Mouse (Mus musculus): ENCODE results near the gene Midn. TPM values are rescaled to one million over a fixed set of nuclear protein-coding genes. Genes with fewer than 3 reads are reported as not detected.
A peak's percentile ranks its signal among the peaks of the same experiment; 100 is the strongest.

The Midn gene
- polyA plus RNA-seq, 1 experiment = 70.1 TPM

- Histone ChIP-seq H3K4me1 (ENCODE audit: control insufficient read depth, insufficient read depth, low read length) (peaks cover 21% of the 10 kb centered on the region), H3K36me3 (ENCODE audit: control insufficient read depth, insufficient read depth, low read length) (no peaks in the 10 kb centered on the region), H3K4me3 (ENCODE audit: control insufficient read depth, low read depth, low read length) (no peak overlapping the region), H3K27ac (ENCODE audit: control insufficient read depth, insufficient read depth, low read depth, low read length) (no peak overlapping the region), H3K27me3 (ENCODE audit: control insufficient read depth, insufficient read depth, low read length) (no peaks in the 10 kb centered on the region)
- TF ChIP-seq POLR2A (IDR thresholded peaks at IDR 0.05; ENCODE audit: control insufficient read depth, low read depth, low read length) (no peak), CTCF (IDR thresholded peaks at IDR 0.05; ENCODE audit: control insufficient read depth, insufficient read depth, insufficient replicate concordance, low read depth, low read length) (no peak)
These were observed 42.1 kb upstream of the Midn start for GRCm38 (mm10) chr10:80105926-80106325.

GRCm38 (mm10) chr10:80107678-80108077, 40.4 kb upstream of the Midn start:
- Histone ChIP-seq H3K4me3 (ENCODE audit: control insufficient read depth, low read depth, low read length) (no peak overlapping the region), H3K36me3 (ENCODE audit: control insufficient read depth, insufficient read depth, low read length) (no peaks in the 10 kb centered on the region), H3K27ac (ENCODE audit: control insufficient read depth, insufficient read depth, low read depth, low read length) (no peak overlapping the region), H3K27me3 (ENCODE audit: control insufficient read depth, insufficient read depth, low read length) (no peaks in the 10 kb centered on the region), H3K4me1 (ENCODE audit: control insufficient read depth, insufficient read depth, low read length) (peaks cover 12% of the 10 kb centered on the region)
- TF ChIP-seq POLR2A (IDR thresholded peaks at IDR 0.05; ENCODE audit: control insufficient read depth, low read depth, low read length) = no peak
- TF ChIP-seq CTCF (IDR thresholded peaks at IDR 0.05; ENCODE audit: control insufficient read depth, insufficient read depth, insufficient replicate concordance, low read depth, low read length) = no peak

- Histone ChIP-seq H3K4me3 (ENCODE audit: control insufficient read depth, low read depth, low read length) (peak overlapping the region; percentile 79), H3K27ac (ENCODE audit: control insufficient read depth, insufficient read depth, low read depth, low read length) (peak overlapping the region; percentile 98), H3K4me1 (ENCODE audit: control insufficient read depth, insufficient read depth, low read length) (peaks cover 24% of the 10 kb centered on the region), H3K27me3 (ENCODE audit: control insufficient read depth, insufficient read depth, low read length) (no peaks in the 10 kb centered on the region), H3K36me3 (ENCODE audit: control insufficient read depth, insufficient read depth, low read length) (no peaks in the 10 kb centered on the region; the same call in 1 of the 2 replicates)
- TF ChIP-seq POLR2A (IDR thresholded peaks at IDR 0.05; ENCODE audit: control insufficient read depth, low read depth, low read length) = no peak
- peak; percentile 88 for TF ChIP-seq CTCF (IDR thresholded peaks at IDR 0.05; ENCODE audit: control insufficient read depth, insufficient read depth, insufficient replicate concordance, low read depth, low read length)
These were observed 33.5 kb upstream of the Midn start for GRCm38 (mm10) chr10:80114341-80115284.

- H3K27me3 ChIP-seq (ENCODE audit: control insufficient read depth, insufficient read depth, low read length) = no peaks in the 10 kb centered on the region
- no peaks in the 10 kb centered on the region; the same call in 1 of the 2 replicates for H3K36me3 ChIP-seq (ENCODE audit: control insufficient read depth, insufficient read depth, low read length)
- H3K4me1 ChIP-seq (ENCODE audit: control insufficient read depth, insufficient read depth, low read length) = peaks cover 24% of the 10 kb centered on the region
- H3K27ac ChIP-seq (ENCODE audit: control insufficient read depth, insufficient read depth, low read depth, low read length) = peak within 1 kb of the TSS; percentile 98
- 0 out of 2 replicates have a peak, but pooled peaks have one; percentile 8 for TF ChIP-seq CTCF (IDR thresholded peaks at IDR 0.05; ENCODE audit: control insufficient read depth, insufficient read depth, insufficient replicate concordance, low read depth, low read length)
- TF ChIP-seq POLR2A (IDR thresholded peaks at IDR 0.05; ENCODE audit: control insufficient read depth, low read depth, low read length) = peak; percentile 91
- H3K4me3 ChIP-seq (ENCODE audit: control insufficient read depth, low read depth, low read length) = peak within 1 kb of the TSS; percentile 79
These were observed 32.7 kb upstream of the Midn start, which contains the start of gene Stk11 for GRCm38 (mm10) chr10:80115290-80115943. Gene Stk11 (plus strand): TSS chr10:80115803.

- peaks cover 23% of the 10 kb centered on the region for H3K4me1 ChIP-seq (ENCODE audit: control insufficient read depth, insufficient read depth, low read length)
- no peak for TF ChIP-seq POLR2A (IDR thresholded peaks at IDR 0.05; ENCODE audit: control insufficient read depth, low read depth, low read length)
- no peak for TF ChIP-seq CTCF (IDR thresholded peaks at IDR 0.05; ENCODE audit: control insufficient read depth, insufficient read depth, insufficient replicate concordance, low read depth, low read length)
- H3K27ac ChIP-seq (ENCODE audit: control insufficient read depth, insufficient read depth, low read depth, low read length) = peak overlapping the region; percentile 87
These were observed 32.1 kb upstream of the Midn start for GRCm38 (mm10) chr10:80115944-80116335.

GRCm38 (mm10) chr10:80116563-80116926, 31.5 kb upstream of the Midn start:
- peak overlapping the region; percentile 76 for H3K27ac ChIP-seq (ENCODE audit: control insufficient read depth, insufficient read depth, low read depth, low read length)
- H3K4me3 ChIP-seq (ENCODE audit: control insufficient read depth, low read depth, low read length) = peak overlapping the region; percentile 79
- no peaks in the 10 kb centered on the region for H3K27me3 ChIP-seq (ENCODE audit: control insufficient read depth, insufficient read depth, low read length)
- TF ChIP-seq CTCF (IDR thresholded peaks at IDR 0.05; ENCODE audit: control insufficient read depth, insufficient read depth, insufficient replicate concordance, low read depth, low read length) (no peak; the same call in 1 of the 2 replicates), POLR2A (IDR thresholded peaks at IDR 0.05; ENCODE audit: control insufficient read depth, low read depth, low read length) (no peak)
- no peaks in the 10 kb centered on the region; the same call in 1 of the 2 replicates for H3K36me3 ChIP-seq (ENCODE audit: control insufficient read depth, insufficient read depth, low read length)
- peaks cover 23% of the 10 kb centered on the region for H3K4me1 ChIP-seq (ENCODE audit: control insufficient read depth, insufficient read depth, low read length)

More at GRCm38 (mm10) chr10:80115944-80116335, 32.1 kb upstream of the Midn start:
- peak overlapping the region; percentile 79 for H3K4me3 ChIP-seq (ENCODE audit: control insufficient read depth, low read depth, low read length)
- no peaks in the 10 kb centered on the region; the same call in 1 of the 2 replicates for H3K36me3 ChIP-seq (ENCODE audit: control insufficient read depth, insufficient read depth, low read length)
- no peaks in the 10 kb centered on the region for H3K27me3 ChIP-seq (ENCODE audit: control insufficient read depth, insufficient read depth, low read length)

Data from testis, adult 2 months (tissue).